Mouse (Mus musculus): ENCODE data around the gene Nppb. TPM values are rescaled to one million over a fixed set of nuclear protein-coding genes. Genes with fewer than 3 reads are reported as not detected.

Gene Nppb
- polyA plus RNA-seq, 1 experiment from 2014 or later: 0.21 TPM

DNA sequence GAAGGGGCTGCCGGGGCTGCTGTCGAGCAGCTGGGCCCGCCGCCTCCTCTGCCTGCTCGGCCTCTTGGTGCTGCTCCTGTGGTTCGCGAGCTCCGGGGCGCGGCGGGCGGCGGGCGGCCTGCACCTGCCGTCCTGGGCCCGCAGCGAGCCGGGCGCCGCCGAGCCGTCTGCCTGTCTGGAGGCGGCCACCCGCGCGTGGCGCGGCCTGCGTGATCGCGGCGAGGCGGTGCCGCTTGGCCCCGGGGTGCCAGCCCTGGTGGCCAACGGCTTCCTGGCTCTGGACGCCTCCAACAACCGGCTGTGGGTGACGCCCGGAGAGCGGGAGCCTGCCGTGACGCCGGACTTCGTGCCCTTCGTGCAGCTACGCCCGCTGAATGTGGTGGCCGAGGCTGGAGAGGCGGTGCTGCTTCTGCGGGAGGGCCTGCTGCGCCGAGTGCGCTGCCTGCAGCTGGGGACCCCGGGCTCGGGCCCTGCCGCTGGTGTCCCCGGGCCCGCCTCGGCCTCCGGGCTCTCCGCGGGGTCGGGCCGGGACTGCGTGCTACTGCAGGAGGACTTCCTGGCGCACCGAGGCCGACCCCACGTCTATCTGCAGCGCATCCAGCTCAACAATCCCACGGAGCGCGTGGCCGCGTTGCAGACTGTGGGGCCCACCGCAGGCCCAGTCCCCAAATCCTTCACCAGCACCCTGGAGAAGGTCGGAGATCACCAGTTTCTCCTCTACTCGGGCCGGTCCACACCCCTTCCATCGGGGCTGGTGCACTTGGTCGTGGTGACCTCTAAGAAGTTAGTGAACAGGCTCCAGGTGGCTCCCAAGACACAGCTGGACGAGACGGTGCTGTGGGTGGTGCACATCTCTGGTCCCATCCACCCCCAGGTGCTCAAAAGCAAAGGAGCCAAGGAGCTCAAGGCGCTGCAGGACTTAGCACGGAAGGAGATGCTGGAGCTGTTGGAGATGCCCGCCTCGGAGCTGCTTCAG is 44.3 kb upstream of the Nppb start:
- peak overlapping the region; percentile 90 for H3K4me3 ChIP-seq (ENCODE audit: low read length)
- peak; percentile 25 for ATAC-seq (ENCODE audit: low FRiP score, low TSS enrichment)
- peak overlapping the region; percentile 72 for H3K27ac ChIP-seq (ENCODE audit: low read length)
- no peaks in the 10 kb centered on the region for H3K9me3 ChIP-seq (ENCODE audit: low read length)
- H3K36me3 ChIP-seq (ENCODE audit: insufficient read depth, low read length): peaks cover 30% of the 10 kb centered on the region
- peaks cover 43% of the 10 kb centered on the region for H3K4me1 ChIP-seq (ENCODE audit: insufficient read depth, low read length)
- no peaks in the 10 kb centered on the region for H3K27me3 ChIP-seq (ENCODE audit: insufficient read depth, low read length)
- H3K9ac ChIP-seq (replicated peaks; ENCODE audit: low read length): peak overlapping the region; percentile 89
- H3K4me2 ChIP-seq (replicated peaks; ENCODE audit: low read depth, low read length): peak overlapping the region; percentile 90
- 6% methylated on average over 86 of the region's 88 CpGs for WGBS

- Histone ChIP-seq H3K27me3 (ENCODE audit: insufficient read depth, low read length) (no peaks in the 10 kb centered on the region), H3K4me3 (ENCODE audit: low read length) (no peak overlapping the region), H3K9me3 (ENCODE audit: low read length) (no peaks in the 10 kb centered on the region), H3K36me3 (ENCODE audit: insufficient read depth, low read length) (peaks cover 45% of the 10 kb centered on the region), H3K9ac (replicated peaks; ENCODE audit: low read length) (no peak overlapping the region), H3K4me2 (replicated peaks; ENCODE audit: low read depth, low read length) (no peak overlapping the region; the same call in 1 of the 2 replicates), H3K4me1 (ENCODE audit: insufficient read depth, low read length) (peaks cover 42% of the 10 kb centered on the region), H3K27ac (ENCODE audit: low read length) (no peak overlapping the region)
- 100% methylated on average over 1 of the region's 1 CpGs for WGBS
- ATAC-seq (ENCODE audit: low FRiP score, low TSS enrichment): no peak
Measured at GRCm38 (mm10) chr4:147943005-147943404, 42.6 kb upstream of the Nppb start.

- Histone ChIP-seq H3K27ac (ENCODE audit: low read length) (no peak overlapping the region), H3K4me1 (ENCODE audit: insufficient read depth, low read length) (peaks cover 8% of the 10 kb centered on the region), H3K27me3 (ENCODE audit: insufficient read depth, low read length) (no peaks in the 10 kb centered on the region), H3K4me3 (ENCODE audit: low read length) (no peak overlapping the region), H3K9me3 (ENCODE audit: low read length) (no peaks in the 10 kb centered on the region), H3K36me3 (ENCODE audit: insufficient read depth, low read length) (peaks cover 52% of the 10 kb centered on the region), H3K4me2 (replicated peaks; ENCODE audit: low read depth, low read length) (no peak overlapping the region), H3K9ac (replicated peaks; ENCODE audit: low read length) (no peak overlapping the region)
- no peak for ATAC-seq (ENCODE audit: low FRiP score, low TSS enrichment)
- WGBS: 77% methylated on average over 2 of the region's 2 CpGs
Measured at GRCm38 (mm10) chr4:147947511-147947910, 38.1 kb upstream of the Nppb start.

DNA sequence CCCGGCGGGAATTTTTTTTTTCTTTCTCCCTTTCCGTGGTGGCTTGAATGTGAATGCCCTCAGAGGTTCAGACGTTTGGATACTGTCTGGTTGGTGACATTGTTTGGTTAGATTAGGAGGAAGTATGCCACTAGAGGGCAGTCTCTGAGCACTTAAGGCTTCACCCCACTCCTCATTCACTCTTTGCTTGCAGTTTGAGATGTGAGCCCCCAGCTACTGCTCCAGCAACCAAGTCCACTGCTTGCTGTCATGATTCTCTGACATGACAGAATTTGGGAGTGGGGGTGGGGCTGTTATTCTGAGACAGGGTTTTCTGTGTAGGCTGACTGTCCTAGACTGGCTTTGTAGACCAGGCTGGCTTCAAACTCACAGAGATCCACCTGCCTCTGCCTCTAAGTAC is 32.0 kb upstream of the Nppb start:
- H3K36me3 ChIP-seq (ENCODE audit: insufficient read depth, low read length): peaks cover 4% of the 10 kb centered on the region; the same call in 1 of the 2 replicates
- no peaks in the 10 kb centered on the region for H3K9me3 ChIP-seq (ENCODE audit: low read length)
- no peak for ATAC-seq (ENCODE audit: low FRiP score, low TSS enrichment)
- H3K4me1 ChIP-seq (ENCODE audit: insufficient read depth, low read length): no peaks in the 10 kb centered on the region
- H3K9ac ChIP-seq (replicated peaks; ENCODE audit: low read length): no peak overlapping the region
- 6% methylated on average over 4 of the region's 4 CpGs for WGBS
- H3K4me3 ChIP-seq (ENCODE audit: low read length): no peak overlapping the region
- no peak overlapping the region for H3K4me2 ChIP-seq (replicated peaks; ENCODE audit: low read depth, low read length)
- no peaks in the 10 kb centered on the region for H3K27me3 ChIP-seq (ENCODE audit: insufficient read depth, low read length)
- no peak overlapping the region for H3K27ac ChIP-seq (ENCODE audit: low read length)

DNA sequence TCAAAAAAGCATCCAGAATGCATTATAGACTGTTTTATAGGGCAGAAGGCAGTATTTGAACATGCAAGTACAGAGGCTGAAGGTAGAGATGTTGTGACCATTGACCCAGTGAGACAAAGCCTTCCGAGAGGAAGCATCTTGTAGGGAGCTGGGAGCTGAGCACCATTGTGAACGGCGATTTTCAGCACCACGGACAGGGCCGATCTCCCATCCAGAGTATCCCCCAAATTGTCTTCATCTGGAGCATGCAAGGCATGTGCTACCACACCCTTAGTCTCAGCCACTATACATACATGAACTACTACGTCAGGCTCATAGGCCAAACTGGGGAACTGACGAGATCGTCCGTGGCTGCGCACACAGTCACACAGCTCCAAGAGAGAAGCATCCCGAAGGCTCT is 28.4 kb upstream of the Nppb start:
- Histone ChIP-seq H3K36me3 (ENCODE audit: insufficient read depth, low read length) (no peaks in the 10 kb centered on the region), H3K27ac (ENCODE audit: low read length) (no peak overlapping the region), H3K9me3 (ENCODE audit: low read length) (no peaks in the 10 kb centered on the region), H3K4me1 (ENCODE audit: insufficient read depth, low read length) (no peaks in the 10 kb centered on the region), H3K27me3 (ENCODE audit: insufficient read depth, low read length) (no peaks in the 10 kb centered on the region), H3K4me2 (replicated peaks; ENCODE audit: low read depth, low read length) (no peak overlapping the region), H3K9ac (replicated peaks; ENCODE audit: low read length) (no peak overlapping the region), H3K4me3 (ENCODE audit: low read length) (no peak overlapping the region)
- WGBS: 40% methylated on average over 11 of the region's 11 CpGs
- ATAC-seq (ENCODE audit: low FRiP score, low TSS enrichment): no peak

DNA sequence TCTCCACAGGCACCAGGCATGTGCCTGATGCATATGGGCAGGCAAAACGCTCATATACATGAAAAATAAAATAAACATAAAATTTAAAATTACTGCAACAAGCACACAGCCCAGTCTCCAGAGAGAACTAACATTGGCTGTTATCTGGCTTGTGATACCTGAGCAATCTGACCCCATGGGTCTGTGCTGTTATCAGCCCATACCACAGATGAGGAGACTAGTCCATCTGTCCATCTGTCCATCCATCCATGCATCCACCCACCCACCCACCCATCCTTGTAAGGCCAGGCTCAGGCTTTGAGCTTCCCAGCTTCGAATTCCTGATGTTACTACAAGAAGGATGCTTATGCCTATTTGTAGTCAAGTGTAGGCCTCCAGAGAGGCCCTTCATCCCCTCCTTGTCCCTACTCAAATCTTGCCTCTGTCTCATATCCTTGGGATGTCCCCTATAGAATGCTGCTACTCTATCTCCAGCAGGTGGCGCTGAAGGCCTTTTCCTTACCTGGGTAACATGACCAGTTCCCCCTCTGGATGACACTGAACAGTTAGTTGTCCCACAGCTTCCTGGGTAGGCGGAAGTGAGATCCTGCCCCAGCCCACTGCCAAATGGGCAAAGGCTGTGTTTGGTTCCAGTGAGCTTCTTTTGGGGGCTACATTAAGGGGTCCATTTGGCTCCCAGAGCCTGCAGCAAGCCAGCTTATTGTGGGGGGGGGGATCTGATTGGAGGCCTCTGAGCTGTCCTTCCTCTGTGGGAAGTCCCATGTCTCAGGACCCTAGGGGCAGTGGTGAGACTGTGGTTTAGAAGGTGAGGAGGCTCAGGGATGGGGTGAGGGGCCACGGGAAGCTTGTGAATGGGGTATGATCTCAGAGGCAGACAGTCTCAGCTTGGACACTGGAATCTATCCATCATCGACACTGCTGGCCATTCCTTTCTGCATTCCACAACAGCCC is 25.4 kb upstream of the Nppb start:
- no peaks in the 10 kb centered on the region for H3K9me3 ChIP-seq (ENCODE audit: low read length)
- WGBS: 35% methylated on average over 6 of the region's 6 CpGs
- peak; percentile 75 for ATAC-seq (ENCODE audit: low FRiP score, low TSS enrichment)

GRCm38 (mm10) chr4:147962781-147963180 is 22.8 kb upstream of the Nppb start:
- Histone ChIP-seq H3K9me3 (ENCODE audit: low read length) (no peaks in the 10 kb centered on the region), H3K4me1 (ENCODE audit: insufficient read depth, low read length) (no peaks in the 10 kb centered on the region), H3K27me3 (ENCODE audit: insufficient read depth, low read length) (no peaks in the 10 kb centered on the region), H3K9ac (replicated peaks; ENCODE audit: low read length) (no peak overlapping the region), H3K4me2 (replicated peaks; ENCODE audit: low read depth, low read length) (no peak overlapping the region), H3K4me3 (ENCODE audit: low read length) (no peak overlapping the region), H3K27ac (ENCODE audit: low read length) (no peak overlapping the region), H3K36me3 (ENCODE audit: insufficient read depth, low read length) (no peaks in the 10 kb centered on the region)
- ATAC-seq (ENCODE audit: low FRiP score, low TSS enrichment): no peak
- 55% methylated on average over 6 of the region's 6 CpGs for WGBS

More for the DNA sequence above, 25.4 kb upstream of the Nppb start:
- Histone ChIP-seq H3K4me3 (ENCODE audit: low read length) (no peak overlapping the region), H3K4me2 (replicated peaks; ENCODE audit: low read depth, low read length) (no peak overlapping the region), H3K4me1 (ENCODE audit: insufficient read depth, low read length) (no peaks in the 10 kb centered on the region), H3K27me3 (ENCODE audit: insufficient read depth, low read length) (no peaks in the 10 kb centered on the region), H3K36me3 (ENCODE audit: insufficient read depth, low read length) (no peaks in the 10 kb centered on the region), H3K27ac (ENCODE audit: low read length) (no peak overlapping the region), H3K9ac (replicated peaks; ENCODE audit: low read length) (no peak overlapping the region)

DNA sequence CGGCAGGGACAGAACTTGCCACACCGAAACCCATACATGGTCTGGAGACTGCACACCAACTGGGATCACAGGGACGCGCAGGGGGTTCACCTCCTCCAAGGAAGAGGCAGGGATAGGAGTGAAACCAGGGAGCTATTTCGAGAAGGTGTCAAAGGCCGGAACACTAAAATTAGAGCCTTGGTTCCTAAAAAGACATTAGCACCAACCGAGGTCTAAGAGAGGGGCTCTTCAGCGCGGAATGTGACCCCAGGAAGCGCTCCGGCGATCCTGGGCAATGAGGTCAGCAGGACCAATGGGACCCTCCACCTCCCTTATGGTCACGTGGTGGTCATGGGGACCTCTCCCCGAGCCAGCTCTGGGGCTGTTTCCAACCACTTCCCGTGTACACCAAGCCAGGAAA is 22.0 kb upstream of the Nppb start:
- Histone ChIP-seq H3K27me3 (ENCODE audit: insufficient read depth, low read length) (no peaks in the 10 kb centered on the region), H3K9ac (replicated peaks; ENCODE audit: low read length) (no peak overlapping the region), H3K36me3 (ENCODE audit: insufficient read depth, low read length) (no peaks in the 10 kb centered on the region), H3K4me3 (ENCODE audit: low read length) (no peak overlapping the region), H3K27ac (ENCODE audit: low read length) (no peak overlapping the region), H3K9me3 (ENCODE audit: low read length) (no peaks in the 10 kb centered on the region), H3K4me2 (replicated peaks; ENCODE audit: low read depth, low read length) (no peak overlapping the region), H3K4me1 (ENCODE audit: insufficient read depth, low read length) (no peaks in the 10 kb centered on the region)
- WGBS: 76% methylated on average over 15 of the region's 15 CpGs
- no peak for ATAC-seq (ENCODE audit: low FRiP score, low TSS enrichment)

GRCm38 (mm10) chr4:147965712-147966111 is 19.9 kb upstream of the Nppb start:
- H3K36me3 ChIP-seq (ENCODE audit: insufficient read depth, low read length): no peaks in the 10 kb centered on the region
- H3K27me3 ChIP-seq (ENCODE audit: insufficient read depth, low read length): no peaks in the 10 kb centered on the region
- 52% methylated on average over 7 of the region's 7 CpGs for WGBS
- H3K4me1 ChIP-seq (ENCODE audit: insufficient read depth, low read length): no peaks in the 10 kb centered on the region
- H3K4me3 ChIP-seq (ENCODE audit: low read length): no peak overlapping the region
- H3K9me3 ChIP-seq (ENCODE audit: low read length): no peaks in the 10 kb centered on the region
- H3K27ac ChIP-seq (ENCODE audit: low read length): no peak overlapping the region
- ATAC-seq (ENCODE audit: low FRiP score, low TSS enrichment): no peak
- H3K4me2 ChIP-seq (replicated peaks; ENCODE audit: low read depth, low read length): no peak overlapping the region
- no peak overlapping the region for H3K9ac ChIP-seq (replicated peaks; ENCODE audit: low read length)
